Mouse (Mus musculus) effector memory CD4-positive, alpha-beta T cell, adult 5 months (primary cell): ENCODE data around the gene Gm8229. TPM values are rescaled to one million over a fixed set of nuclear protein-coding genes. Genes with fewer than 3 reads are reported as not detected.

ENCODE experiments used
- polyA plus RNA-seq: library from polyadenylated mRNA; unstranded; fragments of 100-300 nt; shearing (Covaris generic); gene quantifications from one replicate; pipeline ENCODE4 v1.2.1, GENCODE M21; 2017

Gm8229 gene
- not detected for polyA plus RNA-seq

DNA sequence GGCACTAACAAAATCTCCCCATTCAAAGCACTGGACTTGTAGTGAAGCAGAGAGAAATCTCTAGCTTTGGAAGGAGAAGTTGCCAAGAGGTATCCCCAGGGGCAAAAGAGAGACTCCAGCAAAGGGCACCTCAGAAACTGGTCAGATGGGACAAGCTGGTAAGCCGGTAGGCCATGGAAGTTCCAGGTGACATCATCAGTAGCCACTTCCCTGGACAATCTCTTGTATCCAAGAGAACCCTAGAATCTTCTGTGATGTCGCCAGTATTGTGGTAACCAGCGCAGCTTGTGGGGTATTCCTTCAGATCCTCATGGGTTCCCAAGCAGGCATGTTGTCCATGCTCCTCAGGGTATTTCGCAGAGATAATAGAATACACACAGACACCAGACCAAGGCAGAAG, at the start of gene Gm8229:
Gm8229 (plus strand) TSS at position 301 of the 400 bp plus-strand sequence.

DNA sequence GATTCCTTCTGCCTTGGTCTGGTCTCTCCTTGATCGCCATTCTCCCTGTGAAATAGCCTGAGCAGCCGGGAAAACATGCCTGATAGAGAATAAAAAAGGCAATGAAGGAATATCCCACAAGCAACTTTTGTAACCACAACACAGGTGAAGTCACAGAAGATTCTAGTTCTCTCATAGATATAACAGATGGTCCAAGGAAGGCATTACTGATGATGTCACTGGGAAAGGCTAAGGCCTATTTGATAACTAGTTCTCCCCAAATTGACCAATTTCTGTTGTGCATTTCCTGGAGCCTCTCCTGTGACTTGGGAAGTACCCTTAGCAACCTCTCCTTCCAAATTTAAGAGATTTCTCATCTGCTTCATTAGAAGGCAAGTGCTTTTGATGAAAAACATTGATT, 26.7 kb upstream of the Gm8229 start, which contains the start of gene Gm5930:
Gm5930 (minus strand) TSS at position 101 of the 400 bp plus-strand sequence.

DNA sequence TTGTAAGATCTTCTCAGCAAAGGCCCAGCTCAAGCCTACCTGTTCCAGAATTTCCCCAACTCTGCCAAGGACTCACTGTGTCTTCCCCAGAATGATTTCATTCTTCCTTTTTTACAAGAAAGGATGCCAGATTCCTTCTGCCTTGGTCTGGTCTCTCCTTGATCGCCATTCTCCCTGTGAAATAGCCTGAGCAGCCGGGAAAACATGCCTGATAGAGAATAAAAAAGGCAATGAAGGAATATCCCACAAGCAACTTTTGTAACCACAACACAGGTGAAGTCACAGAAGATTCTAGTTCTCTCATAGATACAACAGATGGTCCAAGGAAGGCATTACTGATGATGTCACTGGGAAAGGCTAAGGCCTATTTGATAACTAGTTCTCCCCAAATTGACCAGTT, 45.4 kb downstream of the Gm8229 start, which contains the start of gene Gm3371:
Gm3371 (minus strand) TSS at position 101 of the 400 bp plus-strand sequence.

Other genes starting within 250 kb of the Gm8229 start
- not detected for gene Gm3327, start 241.5 kb upstream of the Gm8229 start, polyA plus RNA-seq
- not detected for gene Gm8212, start 167.7 kb upstream of the Gm8229 start, polyA plus RNA-seq
- gene 4930503E14Rik, start 152.1 kb upstream of the Gm8229 start, polyA plus RNA-seq: not detected
- not detected for gene Gm8220, start 79.8 kb upstream of the Gm8229 start, polyA plus RNA-seq
- gene Gm5930, start 26.8 kb upstream of the Gm8229 start, polyA plus RNA-seq: not detected
- gene Gm3371, start 45.3 kb downstream of the Gm8229 start, polyA plus RNA-seq: not detected
- gene Gm8232, start 68.3 kb downstream of the Gm8229 start, polyA plus RNA-seq: not detected
- not detected for gene BC061237, start 127.1 kb downstream of the Gm8229 start, polyA plus RNA-seq
- gene Gm17093, start 152.9 kb downstream of the Gm8229 start, polyA plus RNA-seq: not detected
- not detected for gene Gm8247, start 217.8 kb downstream of the Gm8229 start, polyA plus RNA-seq